Mouse (Mus musculus): ENCODE measurements around the gene Igf2bp2. TPM values are rescaled to one million over a fixed set of nuclear protein-coding genes. Genes with fewer than 3 reads are reported as not detected.

Gene Igf2bp2
- total and polyA plus RNA-seq, 3 experiments, result 0.43 to 1.5 (median 0.51) TPM

Other genes with a start within 250 kb of the Igf2bp2 start
- gene Tmem41a, start 215.7 kb downstream of the Igf2bp2 start, total RNA-seq (2012; rRNA removed), result 43.5 and 52.4 TPM in 2 replicates
- 59.9 and 62.0 TPM in 2 replicates for gene Tmem41a, start 215.7 kb downstream of the Igf2bp2 start, total RNA-seq (2014; rRNA removed)
- gene Tmem41a, start 215.7 kb downstream of the Igf2bp2 start, polyA plus RNA-seq (2012; ENCODE audit: insufficient read length, low read depth), result 87.1 and 93.9 TPM in 2 replicates
- 3.4 and 6.1 TPM in 2 replicates for gene Liph, start 167.6 kb downstream of the Igf2bp2 start, total RNA-seq (2012; rRNA removed)
- gene Liph, start 167.6 kb downstream of the Igf2bp2 start, total RNA-seq (2014; rRNA removed), result 2.2 and 3.2 TPM in 2 replicates
- gene Liph, start 167.6 kb downstream of the Igf2bp2 start, polyA plus RNA-seq (2012; ENCODE audit: insufficient read length, low read depth), result 2.1 and 2.6 TPM in 2 replicates
- gene Senp2, start 153.8 kb downstream of the Igf2bp2 start, total RNA-seq (2012; rRNA removed), result 37.8 and 45.8 TPM in 2 replicates
- gene Senp2, start 153.8 kb downstream of the Igf2bp2 start, total RNA-seq (2014; rRNA removed), result 42.8 and 46.2 TPM in 2 replicates
- 60.5 and 60.8 TPM in 2 replicates for gene Senp2, start 153.8 kb downstream of the Igf2bp2 start, polyA plus RNA-seq (2012; ENCODE audit: insufficient read length, low read depth)
- gene Tra2b, start 102.7 kb upstream of the Igf2bp2 start, total RNA-seq (2012; rRNA removed), result 216 and 311 TPM in 2 replicates
- 272 and 304 TPM in 2 replicates for gene Tra2b, start 102.7 kb upstream of the Igf2bp2 start, total RNA-seq (2014; rRNA removed)
- 392 and 405 TPM in 2 replicates for gene Tra2b, start 102.7 kb upstream of the Igf2bp2 start, polyA plus RNA-seq (2012; ENCODE audit: insufficient read length, low read depth)

All from CH12.LX (cell line).